Mouse (Mus musculus): Measurements from ENCODE around the gene Lypd5.

DNA sequence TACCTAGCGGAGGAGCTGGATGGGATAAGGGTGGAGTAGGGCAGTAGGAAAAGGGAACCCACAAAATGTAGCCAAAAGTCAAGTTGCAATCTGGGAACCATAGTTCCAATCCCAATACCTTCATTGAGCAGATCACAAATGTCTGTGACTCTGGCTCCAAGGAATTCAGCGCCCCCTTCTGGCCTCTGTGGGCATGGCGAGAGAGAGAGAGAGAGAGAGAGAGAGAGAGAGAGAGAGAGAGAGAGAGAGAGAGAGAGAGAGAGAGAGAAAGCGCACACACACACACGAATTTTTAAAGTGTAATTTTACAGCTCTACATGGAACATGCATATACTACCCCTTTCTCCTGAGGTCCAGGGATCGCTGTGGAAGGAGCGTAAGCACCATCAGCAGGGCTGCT is 14.2 kb downstream of the Lypd5 start:
- TF ChIP-seq CTCF (IDR thresholded peaks at IDR 0.05; ENCODE audit: low read depth) (peak; percentile 70), EP300 (optimal IDR thresholded peaks at IDR 0.05) (no peak)

All from stomach, postnatal 0 days (tissue).